Comparison of ENCODE assay signal across 10 mouse cellular contexts in the genomic region with DNA sequence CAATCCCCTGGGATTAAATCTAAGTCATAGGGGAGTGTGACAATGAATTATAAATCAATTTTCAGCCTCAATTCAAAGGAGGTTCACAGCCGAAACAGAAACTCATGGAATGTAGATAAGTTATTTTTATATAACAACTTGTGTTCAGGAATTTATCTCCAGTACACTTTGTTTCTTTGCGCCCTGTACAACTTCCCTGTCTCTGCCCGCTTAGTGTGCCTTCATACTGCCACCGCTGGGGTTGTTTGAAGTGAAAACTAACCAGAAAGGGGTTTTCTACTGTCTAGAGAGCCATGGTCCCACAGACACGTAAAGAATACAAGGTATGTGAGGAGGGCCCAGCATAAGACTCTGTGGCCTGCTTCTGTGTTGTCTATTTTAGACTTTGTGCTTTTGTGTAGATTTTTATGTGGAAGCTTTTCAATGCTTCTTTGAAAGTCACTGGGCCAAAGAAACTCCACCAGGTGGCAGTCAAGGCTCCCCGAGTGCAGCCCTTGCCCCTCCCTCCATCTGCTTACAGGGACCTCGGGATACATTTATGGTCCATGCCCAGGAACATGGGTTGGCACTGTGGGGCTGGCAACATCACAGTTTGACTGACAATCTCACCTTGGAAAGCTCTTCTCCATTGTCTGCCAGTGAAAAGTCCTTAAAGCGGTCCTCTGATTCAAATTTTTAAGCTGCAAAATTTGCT. TPM values are rescaled to one million over a fixed set of nuclear protein-coding genes. Genes with fewer than 3 reads are reported as not detected.
A peak's percentile ranks its signal among the peaks of the same experiment; 100 is the strongest.
DNase-seq lines count a peak whose midpoint lies in the region; ATAC-seq lines count a peak whose summit lies in the region.
"Had no signal": no experiment of that assay in that cellular context is flagged by ENCODE, and none has a peak within 500 bp of the region (broad histone marks: within the 10 kb centered on the region; RNA-seq: fewer than 3 reads in every experiment).

No protein-coding gene starts in this region.

- no peak overlapping the region for H3K4me3 ChIP-seq in forebrain, embryonic 14.5 days (ENCODE audit: low read depth, low read length)
- no peak overlapping the region for H3K4me3 ChIP-seq in forebrain, embryonic 12.5 days (replicated peaks)
- H3K4me3 ChIP-seq in midbrain, embryonic 10.5 days: no peak overlapping the region
- no peak overlapping the region for H3K4me3 ChIP-seq in midbrain, embryonic 15.5 days
- H3K4me3 ChIP-seq: embryonic facial prominence, embryonic 12.5 days; myocyte had no signal

- no peaks in the 10 kb centered on the region for H3K4me1 ChIP-seq in forebrain, embryonic 14.5 days (ENCODE audit: control insufficient read depth, insufficient read depth, low read length)
- H3K4me1 ChIP-seq in forebrain, embryonic 12.5 days: no peaks in the 10 kb centered on the region
- no peaks in the 10 kb centered on the region for H3K4me1 ChIP-seq in midbrain, embryonic 10.5 days
- no peaks in the 10 kb centered on the region for H3K4me1 ChIP-seq in midbrain, embryonic 15.5 days
- H3K4me1 ChIP-seq: embryonic facial prominence, embryonic 12.5 days had no signal

- no peak overlapping the region for H3K27ac ChIP-seq in forebrain, embryonic 14.5 days (ENCODE audit: low read depth, low read length)
- no peak overlapping the region for H3K27ac ChIP-seq in forebrain, embryonic 12.5 days
- H3K27ac ChIP-seq in midbrain, embryonic 10.5 days (replicated peaks): no peak overlapping the region
- no peak overlapping the region for H3K27ac ChIP-seq in midbrain, embryonic 15.5 days
- H3K27ac ChIP-seq: embryonic facial prominence, embryonic 12.5 days had no signal

- no peak overlapping the region for H3K9ac ChIP-seq in forebrain, embryonic 14.5 days (ENCODE audit: low read length)
- no peak overlapping the region for H3K9ac ChIP-seq in forebrain, embryonic 12.5 days
- no peak overlapping the region for H3K9ac ChIP-seq in midbrain, embryonic 15.5 days
- H3K9ac ChIP-seq: embryonic facial prominence, embryonic 12.5 days had no signal

- 70% methylated on average over 8 of the region's 8 CpGs for WGBS in forebrain, embryonic 14.5 days
- 70% methylated on average over 8 of the region's 8 CpGs for WGBS in forebrain, embryonic 12.5 days
- WGBS in midbrain, embryonic 10.5 days: 72% methylated on average over 8 of the region's 8 CpGs
- 66% methylated on average over 8 of the region's 8 CpGs for WGBS in midbrain, embryonic 15.5 days

- H3K9me3 ChIP-seq in forebrain, embryonic 14.5 days (replicated peaks; ENCODE audit: control insufficient read depth, low read length): no peaks in the 10 kb centered on the region
- no peaks in the 10 kb centered on the region for H3K9me3 ChIP-seq in forebrain, embryonic 12.5 days
- no peaks in the 10 kb centered on the region for H3K9me3 ChIP-seq in midbrain, embryonic 10.5 days (replicated peaks)
- H3K9me3 ChIP-seq in midbrain, embryonic 15.5 days: no peaks in the 10 kb centered on the region
- H3K9me3 ChIP-seq: embryonic facial prominence, embryonic 12.5 days had no signal

- H3K36me3 ChIP-seq in forebrain, embryonic 14.5 days (ENCODE audit: control insufficient read depth, insufficient read depth, low read length): no peaks in the 10 kb centered on the region
- H3K36me3 ChIP-seq in forebrain, embryonic 12.5 days (replicated peaks): no peaks in the 10 kb centered on the region
- H3K36me3 ChIP-seq in midbrain, embryonic 10.5 days: no peaks in the 10 kb centered on the region
- no peaks in the 10 kb centered on the region for H3K36me3 ChIP-seq in midbrain, embryonic 15.5 days (replicated peaks)
- H3K36me3 ChIP-seq: embryonic facial prominence, embryonic 12.5 days had no signal

- ATAC-seq in forebrain, embryonic 14.5 days: no peak
- ATAC-seq in forebrain, embryonic 12.5 days (ENCODE audit: low FRiP score): no peak
- ATAC-seq in midbrain, embryonic 15.5 days (replicated peaks): no peak

- DNase-seq in forebrain, embryonic 14.5 days (ENCODE audit: low spot score): peak; percentile 33
- DNase-seq in midbrain, embryonic 10.5 days (ENCODE audit: low spot score): peak; percentile 28
- DNase-seq in embryo, embryonic 10.5 days (ENCODE audit: low spot score): peak; percentile 65
- peak; percentile 43 to 60 for DNase-seq in left cerebral cortex, adult 18-20 months (ENCODE audit: low spot score in 2 of 2)
- DNase-seq in testis, postnatal 10 days (ENCODE audit: low spot score): peak; percentile 77
- DNase-seq in thymus, postnatal 10 days (ENCODE audit: low spot score in 2 of 2): no peak

- no peaks in the 10 kb centered on the region for H3K27me3 ChIP-seq in forebrain, embryonic 14.5 days (replicated peaks; ENCODE audit: control insufficient read depth, insufficient read depth, low read length)
- H3K27me3 ChIP-seq in forebrain, embryonic 12.5 days: no peaks in the 10 kb centered on the region
- H3K27me3 ChIP-seq in midbrain, embryonic 10.5 days (ENCODE audit: low read depth, poor library complexity, severe bottlenecking): no peaks in the 10 kb centered on the region
- H3K27me3 ChIP-seq in midbrain, embryonic 15.5 days (replicated peaks): no peaks in the 10 kb centered on the region
- H3K27me3 ChIP-seq: embryonic facial prominence, embryonic 12.5 days had no signal

- H3K4me2 ChIP-seq in forebrain, embryonic 14.5 days (ENCODE audit: low read length): no peak overlapping the region
- no peak overlapping the region for H3K4me2 ChIP-seq in forebrain, embryonic 12.5 days
- H3K4me2 ChIP-seq in midbrain, embryonic 15.5 days: no peak overlapping the region
- H3K4me2 ChIP-seq: embryonic facial prominence, embryonic 12.5 days had no signal

RNA-seq across cellular contexts. Expression of gene Zfp385b, which starts 23.4 kb away (rescaled TPM):
- polyA plus RNA-seq in forebrain, embryonic 14.5 days (2014; fragmentation: Nextera tagmentation; extraction: Ambion mirVana): 4.7 and 8.4 TPM in 2 replicates
- polyA plus RNA-seq in forebrain, embryonic 12.5 days (2016; fragmentation: Nextera tagmentation; extraction: Ambion mirVana): 2.9 and 3.7 TPM in 2 replicates
- 1.5 and 1.6 TPM in 2 replicates for polyA plus RNA-seq in midbrain, embryonic 10.5 days (2016; fragmentation: Nextera tagmentation; extraction: Ambion mirVana)
- 10.9 and 13.2 TPM in 2 replicates for polyA plus RNA-seq in midbrain, embryonic 15.5 days (2015; fragmentation: Nextera tagmentation; extraction: Ambion mirVana)
- total RNA-seq in left cerebral cortex, adult 18-20 months (2021): 10 to 100 TPM; 48.2 to 49.2 TPM

Comparison
In these comparisons a context has a peak if more than half of its experiments do, and no peak if none do; other contexts are left out.
1. DNase-seq: peak in forebrain, embryonic 14.5 days (single experiment), midbrain, embryonic 10.5 days (single experiment), embryo, embryonic 10.5 days (single experiment), left cerebral cortex, adult 18-20 months (2 of 2) and testis, postnatal 10 days (single experiment); none in thymus, postnatal 10 days (0 of 2).